ENCODE assay signal across 8 mouse cellular contexts in the genomic region with DNA sequence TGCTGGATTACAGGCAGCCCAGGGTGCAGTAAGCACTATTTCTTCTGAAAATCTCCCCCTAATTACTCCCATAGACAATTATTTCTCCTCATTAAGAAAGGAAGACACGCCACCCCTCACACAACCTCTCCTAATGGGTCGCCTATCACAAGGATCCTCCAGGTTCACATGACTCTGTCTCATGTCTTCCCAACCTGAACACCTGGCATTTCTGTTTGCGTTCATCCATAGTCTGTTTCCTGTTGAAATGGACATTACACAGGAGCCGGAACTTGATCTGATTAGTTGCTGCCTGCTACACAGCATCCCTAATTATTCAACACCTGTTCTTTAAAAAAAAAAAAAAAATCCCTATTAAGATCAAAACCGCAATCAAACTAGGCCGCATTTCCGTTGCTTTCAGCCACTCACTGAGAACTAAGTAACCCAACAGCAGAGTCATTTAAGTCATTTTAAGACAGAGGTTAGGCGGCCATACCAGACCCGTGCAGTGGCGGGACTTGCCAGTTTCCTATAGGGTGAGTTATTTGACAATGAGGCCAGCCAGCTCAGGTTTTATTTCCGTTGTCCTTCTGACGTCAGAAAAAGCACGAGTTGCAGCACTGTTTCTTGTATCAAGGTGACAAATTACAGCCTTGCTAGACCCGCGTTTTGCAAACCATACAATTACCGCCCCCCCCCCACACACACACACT. TPM values are rescaled to one million over a fixed set of nuclear protein-coding genes. Genes with fewer than 3 reads are reported as not detected.
A peak's percentile ranks its signal among the peaks of the same experiment; 100 is the strongest.
DNase-seq lines count a peak whose midpoint lies in the region; ATAC-seq and TF ChIP-seq lines count a peak whose summit lies in the region.

No protein-coding gene starts in this region.

- H3K9me3 ChIP-seq in kidney, embryonic 14.5 days (ENCODE audit: control insufficient read depth, low read length): no peaks in the 10 kb centered on the region
- peaks cover 3% of the 10 kb centered on the region; the same call in 1 of the 2 replicates for H3K9me3 ChIP-seq in forebrain, embryonic 12.5 days
- no peaks in the 10 kb centered on the region for H3K9me3 ChIP-seq in limb, embryonic 10.5 days (replicated peaks)
- no peaks in the 10 kb centered on the region for H3K9me3 ChIP-seq in midbrain, embryonic 15.5 days

- H3K9ac ChIP-seq in kidney, embryonic 14.5 days (ENCODE audit: low read depth, low read length): peak overlapping the region; percentile 95
- H3K9ac ChIP-seq in forebrain, embryonic 12.5 days: peak overlapping the region; percentile 97
- peak overlapping the region; percentile 100 for H3K9ac ChIP-seq in midbrain, embryonic 15.5 days

- no peaks in the 10 kb centered on the region; the same call in 1 of the 2 replicates for H3K36me3 ChIP-seq in kidney, embryonic 14.5 days (ENCODE audit: control insufficient read depth, insufficient read depth, low read length)
- peaks cover 33% of the 10 kb centered on the region for H3K36me3 ChIP-seq in forebrain, embryonic 12.5 days (replicated peaks)
- peaks cover 44% of the 10 kb centered on the region for H3K36me3 ChIP-seq in limb, embryonic 10.5 days
- H3K36me3 ChIP-seq in midbrain, embryonic 15.5 days (replicated peaks): 0 out of 2 replicates have a peak, but pooled peaks cover 5% of the 10 kb centered on the region

- peaks cover 18% of the 10 kb centered on the region; the same call in 1 of the 2 replicates for H3K4me1 ChIP-seq in kidney, embryonic 14.5 days (ENCODE audit: control insufficient read depth, insufficient read depth, low read length)
- peaks cover 23% of the 10 kb centered on the region for H3K4me1 ChIP-seq in bone marrow macrophage, adult 2 months (ENCODE audit: control insufficient read depth, insufficient read depth, low read length)
- peaks cover 32% of the 10 kb centered on the region for H3K4me1 ChIP-seq in forebrain, embryonic 12.5 days
- peaks cover 34% of the 10 kb centered on the region for H3K4me1 ChIP-seq in limb, embryonic 10.5 days
- peaks cover 41% of the 10 kb centered on the region for H3K4me1 ChIP-seq in midbrain, embryonic 15.5 days

- H3K4me3 ChIP-seq in kidney, embryonic 14.5 days (ENCODE audit: low read length): peak overlapping the region; percentile 78
- peak overlapping the region; percentile 87 for H3K4me3 ChIP-seq in bone marrow macrophage, adult 2 months (ENCODE audit: insufficient read depth, low read length)
- peak overlapping the region; percentile 85 for H3K4me3 ChIP-seq in forebrain, embryonic 12.5 days (replicated peaks)
- H3K4me3 ChIP-seq in limb, embryonic 10.5 days: peak overlapping the region; percentile 76
- H3K4me3 ChIP-seq in midbrain, embryonic 15.5 days: peak overlapping the region; percentile 97

- peak overlapping the region; percentile 90 for H3K27ac ChIP-seq in kidney, embryonic 14.5 days (ENCODE audit: low read depth, low read length)
- H3K27ac ChIP-seq in bone marrow macrophage, adult 2 months (ENCODE audit: insufficient read depth, low read depth, low read length): peak overlapping the region; percentile 39; the same call in 1 of the 2 replicates
- H3K27ac ChIP-seq in forebrain, embryonic 12.5 days: peak overlapping the region; percentile 100
- H3K27ac ChIP-seq in limb, embryonic 10.5 days: peak overlapping the region; percentile 99
- peak overlapping the region; percentile 100 for H3K27ac ChIP-seq in midbrain, embryonic 15.5 days

- ATAC-seq in kidney, embryonic 14.5 days (ENCODE audit: low FRiP score, low TSS enrichment): no peak
- no peak; the same call in 1 of the 2 replicates for ATAC-seq in forebrain, embryonic 12.5 days (ENCODE audit: low FRiP score)
- ATAC-seq in midbrain, embryonic 15.5 days (replicated peaks): 0 out of 2 replicates have a peak, but pooled peaks have one; percentile 17

- TF ChIP-seq POLR2A in bone marrow macrophage, adult 2 months (IDR thresholded peaks at IDR 0.05; ENCODE audit: borderline replicate concordance, low read depth, low read length): no peak

- WGBS in kidney, embryonic 14.5 days: 7% methylated on average over 16 of the region's 16 CpGs
- WGBS in forebrain, embryonic 12.5 days: 5% methylated on average over 16 of the region's 16 CpGs
- 8% methylated on average over 16 of the region's 16 CpGs for WGBS in limb, embryonic 10.5 days
- WGBS in midbrain, embryonic 15.5 days: 4% methylated on average over 16 of the region's 16 CpGs

- H3K4me2 ChIP-seq in kidney, embryonic 14.5 days (replicated peaks; ENCODE audit: low read depth, low read length): peak overlapping the region; percentile 96
- H3K4me2 ChIP-seq in forebrain, embryonic 12.5 days: peak overlapping the region; percentile 77
- H3K4me2 ChIP-seq in midbrain, embryonic 15.5 days: peak overlapping the region; percentile 65

- no peak for TF ChIP-seq CTCF in bone marrow macrophage, adult 2 months (IDR thresholded peaks at IDR 0.05; ENCODE audit: low read depth, low read length)

- no peaks in the 10 kb centered on the region for H3K27me3 ChIP-seq in kidney, embryonic 14.5 days (ENCODE audit: control insufficient read depth, insufficient read depth, low read length)
- H3K27me3 ChIP-seq in forebrain, embryonic 12.5 days: no peaks in the 10 kb centered on the region
- no peaks in the 10 kb centered on the region for H3K27me3 ChIP-seq in limb, embryonic 10.5 days (ENCODE audit: low read depth, poor library complexity, severe bottlenecking)
- H3K27me3 ChIP-seq in midbrain, embryonic 15.5 days (replicated peaks): no peaks in the 10 kb centered on the region

- DNase-seq in kidney, postnatal 14 days: no peak
- DNase-seq in limb, embryonic 10.5 days (ENCODE audit: low spot score): peak; percentile 65
- DNase-seq in telencephalon, adult 2 months (ENCODE audit: low read depth, low spot score): peak; percentile 60
- DNase-seq in urinary bladder, postnatal 10 days (ENCODE audit: low spot score): no peak

RNA-seq across cellular contexts. Expression of gene Slc38a1, which starts 2.3 kb away (rescaled TPM):
- polyA plus RNA-seq in kidney, embryonic 14.5 days (2014; fragmentation: Nextera tagmentation; extraction: Ambion mirVana): 75.4 and 98.8 TPM in 2 replicates
- polyA plus RNA-seq in bone marrow macrophage, adult 2 months (2012; ENCODE audit: insufficient read depth, insufficient read length, missing spikeins): 26.2 and 31.5 TPM in 2 replicates
- polyA plus RNA-seq in forebrain, embryonic 12.5 days (2016; fragmentation: Nextera tagmentation; extraction: Ambion mirVana): 148 and 166 TPM in 2 replicates
- polyA plus RNA-seq in limb, embryonic 10.5 days (2016; fragmentation: Nextera tagmentation; extraction: Ambion mirVana): 141 and 149 TPM in 2 replicates
- polyA plus RNA-seq in midbrain, embryonic 15.5 days (2015; fragmentation: Nextera tagmentation; extraction: Ambion mirVana): 132 and 144 TPM in 2 replicates

RNA-seq across cellular contexts. Expression of gene Slc38a2, which starts 59.1 kb away (rescaled TPM):
- 102 and 177 TPM in 2 replicates for polyA plus RNA-seq in kidney, embryonic 14.5 days (2014; fragmentation: Nextera tagmentation; extraction: Ambion mirVana)
- 80.7 and 83.9 TPM in 2 replicates for polyA plus RNA-seq in bone marrow macrophage, adult 2 months (2012; ENCODE audit: insufficient read depth, insufficient read length, missing spikeins)
- 199 TPM in 2 replicates for polyA plus RNA-seq in forebrain, embryonic 12.5 days (2016; fragmentation: Nextera tagmentation; extraction: Ambion mirVana)
- 173 and 198 TPM in 2 replicates for polyA plus RNA-seq in limb, embryonic 10.5 days (2016; fragmentation: Nextera tagmentation; extraction: Ambion mirVana)
- 121 and 125 TPM in 2 replicates for polyA plus RNA-seq in midbrain, embryonic 15.5 days (2015; fragmentation: Nextera tagmentation; extraction: Ambion mirVana)

Comparison
In these comparisons a context has a peak if more than half of its experiments do, and no peak if none do; other contexts are left out.
1. H3K27ac ChIP-seq: peak in every context shown above with its lines; median percentile 100 in forebrain, embryonic 12.5 days; 100 in midbrain, embryonic 15.5 days; 99 in limb, embryonic 10.5 days; 90 in kidney, embryonic 14.5 days; 39 in bone marrow macrophage, adult 2 months.
2. DNase-seq: peak in limb, embryonic 10.5 days (single experiment) and telencephalon, adult 2 months (single experiment); none in kidney, postnatal 14 days (single experiment) and urinary bladder, postnatal 10 days (single experiment).
3. Peak in every context shown above with its lines, with median percentiles within 50 percentile points of each other: H3K4me2 ChIP-seq, H3K4me3 ChIP-seq and H3K9ac ChIP-seq.